Mouse (Mus musculus): ENCODE data around the gene Zbtb38. TPM values are rescaled to one million over a fixed set of nuclear protein-coding genes. Genes with fewer than 3 reads are reported as not detected.

The Zbtb38 gene
- total RNA-seq, 4 experiments from 2014 or later: 57.5 to 68.1 (median 62.3) TPM

DNA sequence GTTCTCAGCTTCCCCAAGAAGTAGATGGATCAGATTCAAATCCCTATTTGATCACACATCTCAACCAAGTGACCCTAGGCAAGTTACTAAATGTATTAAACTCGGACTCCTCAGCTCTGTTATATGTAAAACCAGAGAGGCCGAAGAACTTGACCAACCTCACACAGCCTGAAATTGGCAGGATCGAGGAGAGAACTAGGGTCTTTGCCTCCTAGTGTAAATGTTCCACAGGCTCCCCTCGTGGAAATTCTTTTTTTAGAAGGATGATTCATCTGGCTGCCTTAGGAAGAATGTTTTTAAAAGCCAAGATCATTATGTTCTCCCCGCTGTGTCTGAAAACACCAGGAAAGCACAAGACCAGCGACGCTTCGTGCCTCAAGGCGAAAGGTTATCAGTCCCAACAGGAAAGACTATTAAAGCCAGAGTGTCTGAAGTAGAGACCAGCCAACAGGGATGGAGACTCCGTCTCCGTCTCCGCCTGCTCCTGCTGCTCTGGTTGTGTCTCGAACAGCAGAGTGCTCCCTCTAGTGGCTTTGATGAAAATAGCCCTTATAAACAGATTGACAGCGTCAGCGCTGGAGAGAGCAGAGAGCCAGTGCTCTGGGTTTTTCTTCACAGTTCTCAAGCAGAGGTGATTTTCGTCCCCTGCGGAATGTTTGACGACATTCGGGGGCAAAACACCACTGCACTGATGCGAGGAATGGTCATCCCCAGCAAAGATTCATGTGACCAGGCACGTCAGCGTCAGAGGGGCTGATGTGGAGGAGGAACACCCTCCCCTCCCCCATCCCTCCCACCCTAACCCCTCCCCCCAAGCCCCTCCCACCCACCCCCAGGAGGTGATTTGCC, 6.3 kb upstream of the Zbtb38 start:
- peak; percentile 75 for DNase-seq (ENCODE audit: low spot score in 2 of 2)

DNA sequence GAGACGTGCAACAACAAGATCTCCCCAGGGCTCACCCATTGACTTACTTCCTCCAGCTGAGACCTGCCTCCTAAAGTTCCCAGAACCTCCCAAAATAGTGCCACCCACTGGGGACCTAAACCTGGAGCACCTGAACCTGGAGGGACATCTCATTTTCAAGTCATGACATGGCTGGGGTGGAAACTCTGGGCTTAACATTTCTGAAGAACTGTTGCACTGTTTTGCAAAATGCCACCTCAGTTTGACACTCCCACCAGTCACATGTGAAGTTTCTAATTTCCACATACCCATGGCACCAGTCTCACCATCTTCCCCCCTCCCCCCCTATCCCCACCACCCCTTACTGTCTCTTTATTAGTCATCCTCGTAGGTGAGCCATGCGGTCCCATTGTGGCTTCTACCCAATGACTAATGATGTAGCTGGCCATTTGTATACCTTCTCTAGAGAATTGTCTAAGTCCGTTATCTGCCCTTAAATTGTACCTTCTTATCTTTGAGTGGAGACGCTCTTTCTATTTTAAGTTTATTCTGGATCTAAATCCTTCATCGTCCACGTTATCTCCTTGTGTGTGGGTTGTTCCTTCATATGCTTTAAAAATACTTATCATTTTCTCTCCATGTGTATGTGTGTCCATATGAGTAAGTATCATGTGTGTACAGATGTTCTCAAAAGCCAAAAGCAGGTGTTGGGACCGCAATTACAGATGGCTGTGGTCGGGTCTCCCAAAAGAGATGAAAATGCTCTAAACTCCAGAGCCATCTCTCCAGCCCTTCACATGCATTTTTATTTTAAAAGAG, 4.2 kb upstream of the Zbtb38 start:
- no peak for DNase-seq (ENCODE audit: low spot score in 2 of 2)

DNA sequence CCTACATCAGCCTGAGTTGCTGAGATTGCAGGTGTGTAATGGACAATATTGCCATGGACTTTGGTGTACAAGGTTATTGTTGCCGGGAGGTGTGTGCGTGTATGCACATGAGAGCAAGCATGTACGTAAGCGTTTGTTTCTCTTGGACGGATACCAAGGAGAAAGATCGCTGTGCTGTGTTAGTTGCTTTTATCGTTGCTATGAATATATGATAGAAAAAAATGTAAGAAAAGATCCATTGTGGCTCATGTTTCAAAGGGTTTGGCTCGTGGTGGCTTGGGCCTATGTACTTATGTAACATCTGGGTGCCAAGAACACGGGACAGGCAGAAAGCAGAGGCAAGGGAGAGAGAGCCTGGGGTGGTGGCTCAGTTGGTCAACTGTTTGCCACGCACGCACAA, 3.1 kb upstream of the Zbtb38 start:
- DNase-seq (ENCODE audit: low spot score in 2 of 2): no peak

DNA sequence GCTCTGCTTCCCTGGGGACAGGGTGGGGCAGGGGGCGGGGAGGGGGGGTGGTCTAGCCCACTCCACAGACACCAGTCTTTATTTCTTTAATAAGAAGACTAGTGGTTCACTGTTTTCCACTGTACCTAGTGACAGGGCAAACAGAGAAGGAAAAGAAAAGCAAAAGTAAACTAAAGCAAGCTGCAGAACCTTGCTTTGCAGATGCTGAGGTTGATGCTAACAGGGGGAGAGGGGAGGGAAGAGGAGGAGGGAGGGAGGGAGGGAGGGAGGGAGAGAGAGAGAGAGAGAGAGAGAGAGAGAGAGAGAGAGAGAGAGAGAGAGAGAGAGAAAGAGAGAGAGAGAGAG, 2.0 kb upstream of the Zbtb38 start:
- DNase-seq (ENCODE audit: low spot score in 2 of 2): no peak

DNA sequence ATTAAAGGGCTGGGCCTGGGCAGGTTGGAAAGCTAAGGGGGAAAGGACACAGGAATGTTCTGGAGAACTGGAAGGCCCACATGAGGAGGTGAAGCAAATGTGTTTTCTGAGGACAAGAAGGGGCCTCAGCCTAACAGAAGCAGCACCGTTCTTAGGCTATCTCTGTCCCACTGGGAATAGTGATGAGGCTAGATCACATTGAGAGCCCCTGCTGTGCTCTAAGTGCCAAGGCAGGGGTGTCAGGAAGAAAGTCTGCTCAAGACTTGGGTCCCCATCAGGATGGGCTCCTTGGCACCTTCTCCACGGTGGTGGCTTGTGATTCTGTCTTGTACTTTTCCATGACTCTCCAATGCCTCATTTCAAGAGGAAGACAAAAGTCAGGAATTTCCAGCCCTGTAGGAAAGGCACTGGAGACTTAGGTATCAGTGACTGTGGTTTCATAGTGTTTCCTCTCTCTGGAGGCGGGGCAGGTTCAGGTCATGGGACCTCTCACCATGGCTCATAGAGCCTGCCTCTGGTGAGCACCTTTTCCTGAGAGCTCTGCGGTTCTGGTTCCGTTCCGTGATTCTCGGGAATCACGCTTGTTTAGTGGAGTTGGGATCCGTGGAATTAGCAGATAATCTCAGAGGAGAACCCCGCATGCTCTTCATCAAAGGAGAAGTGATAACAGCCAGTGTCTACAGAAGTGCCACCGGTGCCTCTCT, 1.4 kb upstream of the Zbtb38 start:
- no peak for DNase-seq (ENCODE audit: low spot score in 2 of 2)

DNA sequence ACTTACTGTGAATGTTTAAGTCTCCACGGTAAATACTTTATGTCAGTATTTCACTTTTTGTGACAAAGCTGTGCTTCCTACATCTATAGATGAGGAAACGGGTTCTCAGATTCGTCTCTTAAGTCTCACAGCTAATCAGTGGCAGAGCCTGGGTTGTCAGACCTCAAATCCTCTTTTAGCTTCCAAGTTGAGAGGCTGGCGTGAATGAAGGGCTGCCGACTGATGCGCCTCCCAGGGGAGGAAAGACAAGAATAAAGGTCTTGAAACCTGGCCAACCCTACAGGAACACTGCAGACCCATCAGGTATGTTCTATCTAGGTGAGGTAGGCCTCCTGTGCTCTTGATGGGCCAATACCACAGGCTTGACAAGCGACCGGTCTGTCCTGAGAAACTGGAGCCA, 761 bp upstream of the Zbtb38 start:
- DNase-seq (ENCODE audit: low spot score in 2 of 2): no peak

DNA sequence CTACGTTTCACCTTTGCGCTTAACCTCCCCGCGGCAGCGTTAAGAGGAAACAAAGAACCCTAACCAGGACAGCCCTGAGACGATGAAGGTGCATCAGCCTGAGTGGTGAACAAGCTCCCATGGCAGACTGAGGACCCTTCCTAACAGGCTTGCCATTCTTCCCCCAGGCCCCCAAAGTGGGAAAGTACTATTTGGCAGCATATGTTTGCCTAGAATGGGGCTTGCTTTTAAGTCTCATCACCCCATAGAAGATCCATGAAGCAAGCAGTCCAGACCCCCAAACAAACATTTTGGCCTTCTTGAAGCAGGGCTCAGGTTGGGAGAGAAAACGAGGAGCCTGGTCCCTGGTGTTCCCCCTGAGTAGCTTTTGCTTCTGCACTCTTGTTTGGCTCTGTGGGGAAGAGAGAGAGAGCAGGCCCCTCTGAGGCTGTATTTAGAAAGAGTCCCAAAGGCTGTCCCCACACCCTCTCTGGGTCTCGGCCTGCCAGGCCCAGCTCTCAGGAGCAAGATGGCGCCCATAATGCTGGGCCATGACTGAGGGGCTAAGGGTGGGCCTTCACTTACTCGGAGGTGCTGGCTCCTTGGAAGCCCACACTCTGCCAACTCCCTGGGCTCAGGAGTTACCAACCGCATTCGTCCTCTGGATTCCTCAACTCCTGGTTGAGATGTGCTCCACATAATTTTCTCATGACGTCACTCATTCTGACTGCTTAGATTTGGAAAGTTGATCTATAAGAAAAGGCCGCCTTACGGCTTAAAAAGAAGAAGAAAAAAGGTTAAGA, 619 bp downstream of the Zbtb38 start:
- DNase-seq (ENCODE audit: low spot score in 2 of 2): no peak

DNA sequence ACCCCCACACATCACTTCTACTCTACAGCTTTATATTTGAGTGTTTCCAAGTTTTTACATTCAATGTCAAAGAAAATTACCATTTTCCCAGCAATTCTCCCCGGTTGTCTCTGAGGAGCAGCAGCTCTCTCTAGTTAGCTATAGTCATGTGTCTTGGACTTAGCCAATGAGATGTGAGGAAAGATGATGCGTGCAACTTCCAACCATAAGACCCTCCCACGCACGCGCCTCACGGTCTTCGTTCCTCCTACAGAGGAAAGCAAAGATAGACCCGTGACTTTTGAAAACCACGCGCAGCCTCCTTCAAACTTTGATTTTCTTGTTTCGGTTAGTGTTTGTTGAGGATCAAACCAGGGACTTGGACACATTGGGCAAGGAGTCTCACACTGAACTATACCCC, 2.0 kb downstream of the Zbtb38 start:
- DNase-seq (ENCODE audit: low spot score in 2 of 2): no peak

DNA sequence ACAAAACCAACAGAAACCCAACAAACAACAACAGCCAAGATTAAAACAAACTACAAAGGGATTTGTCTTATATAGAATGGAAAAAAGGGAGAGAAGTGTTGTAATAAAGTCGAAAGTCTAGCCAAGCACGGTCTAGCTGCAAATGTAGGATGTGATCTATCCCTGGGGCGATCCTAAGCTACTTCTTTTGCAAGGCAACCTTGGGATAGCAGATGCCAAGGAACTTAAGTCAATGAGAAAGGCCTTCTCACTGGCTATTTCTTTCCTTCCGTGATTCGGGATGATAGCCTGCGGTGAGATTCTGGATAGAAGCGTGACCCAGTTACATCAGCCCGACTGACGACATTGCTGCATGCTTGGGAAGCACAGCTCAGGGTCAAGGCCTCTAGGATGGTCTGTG, 6.1 kb downstream of the Zbtb38 start:
- DNase-seq (ENCODE audit: low spot score in 2 of 2): no peak

DNA sequence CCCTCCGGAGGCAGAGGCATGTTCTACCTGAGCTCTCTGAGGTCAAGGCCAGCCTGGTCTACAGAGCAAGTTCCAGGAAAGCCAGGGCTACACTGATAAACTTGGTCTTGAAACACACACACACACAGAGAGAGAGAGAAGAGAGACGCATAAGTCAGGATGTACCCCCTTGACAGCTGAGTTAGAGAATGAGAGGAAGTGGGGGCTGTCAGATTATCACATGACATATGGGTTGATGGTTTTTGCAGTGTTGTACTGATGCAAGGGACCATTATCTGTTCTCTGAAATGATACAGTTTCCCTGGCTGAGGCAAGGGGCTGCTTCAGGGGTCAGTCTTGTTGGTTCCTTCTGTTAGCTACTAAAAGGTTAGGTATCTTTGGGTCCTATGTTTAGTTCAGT, 7.7 kb downstream of the Zbtb38 start:
- DNase-seq (ENCODE audit: low spot score in 2 of 2): no peak

DNA sequence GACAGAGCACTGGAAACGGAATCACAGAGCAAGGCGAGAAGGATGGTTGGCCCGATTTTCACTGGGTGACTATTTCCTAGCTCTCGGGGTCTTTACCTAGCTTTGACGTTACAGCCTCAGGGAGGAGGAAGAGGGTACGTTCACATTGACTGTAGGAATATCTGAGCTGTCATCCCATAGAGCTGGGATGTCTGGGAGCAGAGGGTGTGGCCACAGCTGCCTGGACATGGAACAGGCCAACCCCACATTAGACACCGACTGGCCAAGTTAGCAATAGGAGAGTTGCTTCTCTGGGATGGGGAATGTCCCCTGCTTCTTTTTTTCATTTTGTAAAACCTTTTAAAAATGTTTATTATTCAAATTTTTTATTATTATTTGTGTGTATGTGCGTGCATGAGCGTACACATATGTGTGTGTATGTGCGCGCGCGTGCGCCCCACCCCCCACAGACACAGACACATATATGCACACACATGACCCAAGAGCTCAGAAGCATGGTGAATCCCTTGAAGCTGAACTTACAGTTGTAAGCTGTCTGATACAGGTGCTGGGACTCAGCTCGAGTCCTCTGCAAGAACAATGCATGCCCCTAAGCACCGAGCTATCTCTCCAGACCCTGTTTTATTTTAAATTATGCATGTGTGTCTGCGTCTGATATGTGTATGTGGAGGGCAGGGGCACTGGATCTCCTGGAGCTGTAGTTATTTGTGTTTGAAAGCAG, 11.1 kb downstream of the Zbtb38 start:
- DNase-seq (ENCODE audit: low spot score in 2 of 2): no peak

DNA sequence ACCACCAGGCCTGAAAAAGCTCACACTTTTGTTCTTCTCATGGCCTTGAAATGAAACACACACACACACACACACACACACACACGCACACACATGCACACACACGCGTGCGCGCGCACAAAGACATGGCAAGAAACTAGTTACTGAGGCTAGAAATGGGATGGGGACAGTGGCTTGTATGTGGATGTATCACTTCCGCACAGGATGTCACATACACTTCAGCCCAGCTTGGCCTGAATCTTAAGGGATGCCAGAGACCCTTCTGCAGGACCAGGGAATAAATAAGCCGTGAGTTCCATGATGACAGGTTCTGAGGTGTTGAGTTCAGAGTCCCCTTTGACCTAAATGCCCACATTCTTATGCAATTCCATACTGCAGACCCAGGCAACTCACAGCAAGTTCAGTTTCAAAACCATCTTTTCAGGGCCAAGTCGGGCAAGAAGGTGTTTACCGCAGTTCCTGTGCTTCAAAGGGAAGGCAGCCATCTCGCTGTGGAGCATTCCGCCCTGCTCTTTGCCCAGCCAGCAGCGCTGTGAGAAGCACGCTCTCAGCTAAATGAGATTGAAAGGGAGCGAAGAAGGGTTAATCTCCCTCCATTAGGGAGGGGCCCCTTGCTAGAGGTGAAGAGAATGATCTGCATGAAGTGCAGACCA, 11.8 kb downstream of the Zbtb38 start:
- no peak for DNase-seq (ENCODE audit: low spot score in 2 of 2)

DNA sequence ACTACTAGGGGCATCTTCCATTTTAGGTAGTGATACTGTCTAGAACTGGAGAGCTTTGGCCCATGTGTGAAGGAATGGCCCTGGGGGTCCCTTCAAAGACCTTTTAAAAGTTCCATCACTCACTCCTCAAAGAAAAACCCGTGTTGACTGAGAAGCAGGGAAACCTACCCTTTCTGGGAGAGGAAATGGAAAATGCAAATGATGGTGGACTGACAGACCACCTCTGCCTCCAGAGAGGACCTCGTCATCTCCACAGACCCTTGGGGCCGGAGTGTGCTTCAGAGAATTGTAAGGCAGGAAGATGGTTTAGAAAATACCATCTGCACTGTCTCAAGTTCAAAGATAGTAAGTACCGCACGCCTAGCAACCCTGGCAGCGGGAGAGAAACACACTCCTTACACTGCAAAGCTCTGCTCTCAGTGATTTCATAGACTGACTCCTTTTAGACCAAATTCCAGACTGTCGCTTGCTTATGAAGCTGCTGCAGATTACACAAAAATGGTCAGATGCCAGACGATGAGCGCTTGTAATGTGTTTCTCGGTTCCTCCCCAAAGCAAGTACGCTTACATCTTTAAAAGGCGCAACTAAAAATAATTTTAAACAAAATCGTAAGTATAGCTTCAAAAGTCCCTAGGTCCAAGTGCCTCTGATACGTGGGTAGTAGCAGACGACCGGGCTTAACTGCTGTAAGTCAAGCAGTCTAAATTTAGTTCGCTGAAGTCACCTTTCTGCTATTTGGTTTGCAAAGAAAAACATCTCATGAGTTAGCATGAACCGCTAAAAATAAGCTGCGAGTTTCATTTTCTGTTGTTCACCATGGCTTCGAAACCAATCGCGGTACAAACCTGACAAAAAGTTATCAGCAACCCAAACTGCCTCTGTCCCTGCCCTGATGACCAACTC, 12.6 kb downstream of the Zbtb38 start:
- DNase-seq (ENCODE audit: low spot score in 2 of 2): peak in 1 of 2 experiments; percentile 37

DNA sequence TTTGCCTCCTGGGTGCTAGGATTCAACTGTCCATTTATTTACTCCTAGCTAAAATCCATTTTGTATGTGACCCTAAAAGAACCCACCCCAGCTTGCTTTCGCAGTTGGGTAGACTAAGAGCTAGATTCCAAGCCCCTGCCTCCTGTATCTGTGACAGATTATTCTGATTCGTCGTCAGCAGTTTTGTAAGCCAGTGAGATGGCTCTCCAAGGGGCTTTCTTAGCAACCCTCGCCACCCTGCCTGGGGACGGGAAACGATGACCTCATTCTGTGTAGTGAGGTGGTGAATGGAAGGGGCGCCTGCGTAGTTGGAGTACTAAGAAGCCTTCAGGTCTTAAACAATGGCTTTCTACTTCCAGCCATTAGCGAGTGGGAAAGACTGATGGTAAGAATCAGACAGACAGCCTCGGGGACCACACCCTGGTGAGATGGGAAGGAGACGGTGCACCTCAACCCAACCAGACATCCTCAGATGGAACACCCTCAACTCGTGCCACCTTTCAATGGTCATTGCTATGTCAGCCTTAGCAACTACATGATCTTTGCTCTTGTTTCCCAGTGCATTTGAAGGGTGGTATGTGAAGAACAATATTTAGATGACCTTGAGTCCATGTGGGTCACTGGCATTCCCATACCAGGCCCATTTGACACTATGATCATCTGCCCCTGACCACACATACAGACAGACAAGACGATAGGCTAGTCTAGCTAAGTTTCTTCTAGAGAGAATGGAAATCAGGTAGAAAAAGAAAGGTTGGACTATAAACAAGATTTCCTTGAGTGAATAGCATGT, 13.9 kb downstream of the Zbtb38 start:
- DNase-seq (ENCODE audit: low spot score in 2 of 2): no peak

DNA sequence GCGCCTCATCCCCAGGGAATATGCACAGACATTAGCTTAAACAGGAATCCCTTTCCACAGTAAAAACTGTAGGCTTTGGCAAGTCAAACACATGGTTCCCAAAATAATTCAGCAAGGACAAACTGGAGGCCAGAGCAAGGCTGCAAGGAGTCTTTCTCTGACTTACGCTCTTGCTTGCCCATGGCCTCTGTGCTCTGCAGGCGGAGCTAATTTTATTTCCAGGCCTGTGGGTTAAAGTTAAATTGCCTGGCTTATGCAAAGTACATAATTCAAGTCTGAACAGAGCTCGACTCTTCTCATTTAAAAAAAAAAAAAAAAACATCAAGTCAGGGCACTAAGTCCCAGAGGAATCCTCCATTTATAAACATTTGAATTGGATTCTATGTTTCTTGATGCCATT, 16.7 kb downstream of the Zbtb38 start:
- DNase-seq (ENCODE audit: low spot score in 2 of 2): no peak

DNA sequence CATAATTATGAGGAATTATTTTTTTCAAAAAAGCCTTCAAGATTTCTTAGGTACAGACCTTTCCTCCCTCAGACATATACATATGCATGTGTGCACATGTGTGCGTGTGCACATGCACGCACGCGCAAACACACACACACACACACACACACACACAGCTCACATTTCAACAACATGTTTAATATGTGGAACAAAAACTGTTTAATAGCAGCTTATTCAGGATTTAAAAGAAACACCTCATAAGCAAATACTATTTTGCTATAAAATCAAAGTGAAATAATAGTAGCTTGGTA, 19.3 kb downstream of the Zbtb38 start:
- no peak for DNase-seq (ENCODE audit: low spot score in 2 of 2)

DNA sequence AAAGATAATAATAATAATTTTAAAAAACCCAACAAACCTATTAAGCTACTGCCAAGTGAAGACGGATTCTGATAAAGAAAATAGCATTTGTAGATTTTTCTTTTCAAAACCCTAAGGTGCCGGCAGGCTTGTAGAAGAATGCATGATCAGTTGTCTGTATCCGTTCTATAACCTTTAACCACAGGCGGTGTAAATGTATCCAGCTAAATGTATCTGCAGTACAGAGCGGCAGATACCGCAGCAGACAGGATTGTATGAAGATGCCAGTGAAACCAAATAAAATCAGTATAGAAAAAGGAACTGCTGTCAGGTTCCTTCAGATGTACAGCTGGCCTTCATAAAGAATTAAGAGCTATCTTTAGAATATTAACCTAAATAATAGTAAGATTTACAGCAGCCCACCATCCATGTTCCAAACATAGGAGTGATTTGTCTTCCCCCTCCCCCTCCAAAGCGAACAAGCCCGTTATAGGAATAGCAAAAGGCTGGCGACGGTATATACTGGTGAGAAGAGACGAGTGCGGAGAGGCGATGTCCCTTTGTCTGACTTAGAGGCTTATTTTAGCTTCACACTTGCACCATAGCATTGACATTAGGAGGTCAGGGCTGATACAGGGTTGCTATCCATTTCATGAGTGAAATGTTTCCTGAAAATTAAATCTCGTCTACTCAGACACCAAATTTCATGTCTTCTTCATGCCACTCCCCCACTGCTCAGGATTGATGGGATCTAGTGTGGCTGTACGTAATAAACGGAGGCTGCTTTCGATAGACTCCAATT, 19.8 kb downstream of the Zbtb38 start:
- DNase-seq (ENCODE audit: low spot score in 2 of 2): peak in 1 of 2 experiments; percentile 41

All from layer of hippocampus, adult 8-10 months (tissue).